Mouse (Mus musculus): Measurements from ENCODE around the gene Il4. TPM values are rescaled to one million over a fixed set of nuclear protein-coding genes. Genes with fewer than 3 reads are reported as not detected.

Gene Il4
- polyA plus RNA-seq (2016; fragmentation: Nextera tagmentation; extraction: Ambion mirVana) = 0.81 TPM in 2 replicates

DNA sequence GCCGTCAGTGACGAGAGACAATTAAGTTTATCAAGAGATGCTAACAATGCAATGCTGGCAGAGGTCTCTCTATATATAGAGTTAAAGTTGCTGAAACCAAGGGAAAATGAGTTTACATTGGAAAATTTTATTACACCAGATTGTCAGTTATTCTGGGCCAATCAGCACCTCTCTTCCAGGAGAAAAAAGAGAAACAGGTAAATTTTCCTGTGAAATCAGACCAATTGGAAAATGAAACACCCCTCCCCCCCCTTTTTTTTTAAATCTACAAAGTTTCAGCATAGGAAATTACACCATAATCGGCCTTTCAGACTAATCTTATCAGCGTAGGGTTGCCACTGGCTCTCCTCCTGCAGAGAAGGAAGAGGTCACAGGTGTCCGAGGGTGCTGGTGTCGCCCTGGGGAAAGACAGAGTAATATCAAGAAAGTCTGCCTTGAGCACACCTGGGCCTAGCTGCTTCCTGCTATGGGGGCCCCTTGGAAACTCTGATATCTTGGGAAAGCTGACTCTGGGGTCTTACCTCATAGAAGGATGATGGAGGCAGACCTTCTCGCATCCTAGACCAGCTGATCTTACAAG is at the start of gene Il4:
Gene Il4, minus strand, starts transcription at position 51 of the 580 bp plus-strand sequence.
- 42% methylated on average over 7 of the region's 7 CpGs for WGBS (ENCODE audit: insufficient replicate concordance)
- peak within 1 kb of the TSS; percentile 65 for H3K27ac ChIP-seq
- peak within 1 kb of the TSS; percentile 49 for H3K4me2 ChIP-seq
- H3K4me1 ChIP-seq = peaks cover 83% of the 10 kb centered on the region
- H3K36me3 ChIP-seq = no peaks in the 10 kb centered on the region
- no peak within 1 kb of the TSS for H3K4me3 ChIP-seq
- no peak for ATAC-seq
- H3K27me3 ChIP-seq (replicated peaks) = no peaks in the 10 kb centered on the region
- H3K9me3 ChIP-seq (replicated peaks) = no peaks in the 10 kb centered on the region
- H3K9ac ChIP-seq = 0 out of 2 replicates have a peak within 1 kb of the TSS, but pooled peaks have one; percentile 32

DNA sequence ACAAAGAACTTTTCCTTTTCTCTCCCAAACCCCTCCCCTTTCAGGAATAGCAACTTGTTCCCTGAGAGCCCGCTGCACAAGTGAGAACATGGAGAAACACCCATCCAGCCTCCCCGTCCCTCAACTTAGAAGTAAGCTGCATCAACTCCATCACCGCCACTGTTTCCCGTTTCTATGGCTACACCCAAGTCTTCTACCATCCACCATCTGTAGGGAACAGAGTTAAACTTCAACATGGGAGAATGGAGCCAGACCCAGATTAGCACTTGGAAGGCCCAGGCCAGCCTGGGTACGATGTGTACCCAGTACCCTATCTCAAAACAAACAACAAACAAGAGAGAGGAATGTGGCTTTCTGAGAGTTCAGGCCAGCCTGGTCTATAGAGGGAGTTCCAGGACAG is 45.6 kb upstream of the Il4 start:
- no peaks in the 10 kb centered on the region for H3K27me3 ChIP-seq (replicated peaks)
- H3K4me2 ChIP-seq = no peak overlapping the region
- H3K9me3 ChIP-seq (replicated peaks) = no peaks in the 10 kb centered on the region
- 82% methylated on average over 5 of the region's 5 CpGs for WGBS (ENCODE audit: insufficient replicate concordance)
- ATAC-seq = no peak
- no peak overlapping the region for H3K4me3 ChIP-seq
- peaks cover 77% of the 10 kb centered on the region for H3K36me3 ChIP-seq
- H3K4me1 ChIP-seq = peaks cover 15% of the 10 kb centered on the region
- no peak overlapping the region for H3K27ac ChIP-seq
- no peak overlapping the region for H3K9ac ChIP-seq

DNA sequence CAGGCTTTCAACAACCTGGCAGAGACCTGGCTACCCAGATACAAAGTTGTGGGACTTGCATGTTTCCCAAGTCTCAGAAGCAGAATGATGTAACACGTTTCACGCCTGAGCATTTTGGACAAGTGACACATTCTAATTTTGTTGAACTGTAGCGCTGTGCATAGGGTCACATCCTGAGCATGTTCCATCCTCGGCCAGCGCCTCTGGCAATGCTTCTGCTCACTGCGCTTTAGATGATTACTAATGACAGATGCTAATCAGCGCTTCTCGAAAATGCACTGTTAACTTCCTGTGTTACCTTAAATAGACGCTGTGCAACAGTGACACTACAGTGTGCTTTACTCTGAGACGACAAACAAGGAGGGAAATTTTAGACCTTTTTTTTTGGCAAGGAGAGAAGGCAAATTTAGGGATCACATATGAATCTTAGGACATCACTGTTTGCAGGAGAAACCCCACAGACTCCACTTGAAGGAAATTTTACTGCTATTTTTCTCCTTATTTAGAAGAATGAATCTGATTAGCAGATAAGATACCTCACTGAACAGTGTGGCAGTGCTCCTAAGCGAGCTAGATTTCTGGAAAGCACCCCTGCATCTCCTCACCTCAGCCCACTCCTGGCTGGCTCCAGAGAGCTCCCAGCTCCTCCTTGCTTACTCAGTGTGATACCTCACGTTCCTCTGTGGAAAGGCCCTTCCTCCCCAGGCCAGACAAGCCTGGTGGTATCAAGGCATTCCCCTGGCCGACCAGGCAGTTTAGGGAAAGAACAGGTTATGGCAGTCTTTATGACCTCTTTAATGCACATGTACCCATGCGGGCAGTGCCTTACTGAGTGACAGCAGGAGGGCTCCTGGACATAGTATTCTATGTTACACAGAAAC is 44.6 kb upstream of the Il4 start:
- H3K4me1 ChIP-seq = peaks cover 23% of the 10 kb centered on the region

DNA sequence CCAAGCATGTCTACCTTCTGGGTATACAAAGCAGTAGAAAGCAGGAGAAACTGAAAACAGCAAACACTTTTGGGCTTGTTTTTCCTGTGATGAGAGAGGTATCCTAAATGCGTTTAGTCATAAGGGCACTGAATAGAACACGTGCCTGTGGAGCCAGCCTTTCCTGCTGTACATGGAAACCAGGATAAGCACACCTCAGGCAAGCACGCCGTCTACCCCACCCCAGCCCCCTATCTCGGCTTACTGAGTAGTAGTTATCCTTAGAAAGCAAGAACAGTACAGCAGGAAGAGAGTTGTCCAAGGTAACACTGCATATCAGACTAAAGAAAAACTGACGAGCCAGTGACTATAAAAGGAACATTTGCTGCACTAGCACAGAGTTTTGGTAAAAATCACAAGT is 39.4 kb upstream of the Il4 start:
- Histone ChIP-seq H3K27me3 (replicated peaks) (no peaks in the 10 kb centered on the region), H3K4me1 (peaks cover 50% of the 10 kb centered on the region), H3K9me3 (replicated peaks) (no peaks in the 10 kb centered on the region), H3K36me3 (peaks cover 46% of the 10 kb centered on the region), H3K4me3 (no peak overlapping the region), H3K27ac (peak overlapping the region; percentile 82), H3K9ac (peak overlapping the region; percentile 51; the same call in 1 of the 2 replicates), H3K4me2 (peak overlapping the region; percentile 58)
- WGBS (ENCODE audit: insufficient replicate concordance) = 26% methylated on average over 6 of the region's 6 CpGs
- peak; percentile 64 for ATAC-seq

More for the DNA sequence above, 44.6 kb upstream of the Il4 start:
- H3K4me3 ChIP-seq = no peak overlapping the region
- no peak overlapping the region for H3K9ac ChIP-seq
- H3K27ac ChIP-seq = no peak overlapping the region
- ATAC-seq = no peak
- H3K27me3 ChIP-seq (replicated peaks) = no peaks in the 10 kb centered on the region
- H3K9me3 ChIP-seq (replicated peaks) = no peaks in the 10 kb centered on the region
- H3K4me2 ChIP-seq = no peak overlapping the region
- WGBS (ENCODE audit: insufficient replicate concordance) = 41% methylated on average over 14 of the region's 14 CpGs
- H3K36me3 ChIP-seq = peaks cover 68% of the 10 kb centered on the region

DNA sequence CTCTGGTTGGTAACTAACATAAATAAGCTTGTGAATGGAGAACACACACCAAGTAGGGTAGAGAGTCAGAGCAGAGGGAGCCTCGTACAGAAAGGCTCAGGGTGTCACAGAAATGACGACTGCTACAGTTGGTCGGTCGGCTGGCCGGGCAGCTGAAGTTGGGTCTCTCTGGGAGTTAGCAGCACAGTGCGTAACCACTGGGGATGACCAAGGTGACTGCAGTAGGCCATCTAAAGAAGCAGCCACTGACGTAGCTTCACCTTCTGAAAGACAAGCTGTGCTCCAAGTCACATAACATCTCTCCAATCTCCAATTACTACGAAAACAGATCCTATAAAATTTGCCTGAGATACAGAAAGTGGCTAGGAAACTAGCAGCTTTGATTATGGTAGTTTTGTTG is 38.9 kb upstream of the Il4 start:
- Histone ChIP-seq H3K36me3 (peaks cover 46% of the 10 kb centered on the region), H3K27ac (peak overlapping the region; percentile 82), H3K4me2 (peak overlapping the region; percentile 58), H3K9me3 (replicated peaks) (no peaks in the 10 kb centered on the region), H3K4me3 (no peak overlapping the region; the same call in 1 of the 2 replicates), H3K9ac (peak overlapping the region; percentile 51; the same call in 1 of the 2 replicates), H3K27me3 (replicated peaks) (no peaks in the 10 kb centered on the region), H3K4me1 (peaks cover 47% of the 10 kb centered on the region)
- no peak for ATAC-seq
- WGBS (ENCODE audit: insufficient replicate concordance) = 62% methylated on average over 8 of the region's 8 CpGs

DNA sequence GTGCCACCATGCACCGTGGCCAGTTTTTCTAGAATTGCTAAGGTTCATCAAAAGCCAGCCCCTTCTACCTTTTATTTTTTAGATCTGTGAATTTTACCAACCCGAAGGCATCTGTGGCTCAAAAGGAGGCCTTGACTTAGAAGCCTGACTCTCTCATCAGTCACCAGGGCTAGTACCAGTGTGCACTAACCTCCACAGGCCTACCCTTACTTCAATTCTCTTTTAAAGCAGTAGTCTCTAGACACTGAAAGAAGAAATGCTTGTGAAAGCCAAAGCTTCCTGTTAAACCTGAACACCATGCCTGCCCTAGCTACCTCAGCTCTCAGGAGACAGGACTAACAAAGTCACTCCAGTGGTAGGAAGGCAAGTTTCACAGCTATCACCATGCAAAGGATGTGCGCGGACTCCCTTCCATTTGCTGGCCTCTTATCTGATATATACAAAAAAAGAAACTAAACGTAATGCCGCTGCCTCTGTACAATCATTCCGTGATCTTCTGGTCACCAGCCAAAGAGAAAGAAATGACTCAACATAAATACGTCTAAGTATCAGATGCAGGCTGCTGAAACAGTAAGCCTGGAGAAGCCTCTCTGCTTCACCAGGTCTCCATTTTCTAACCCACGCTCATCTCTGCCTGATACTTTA is 38.2 kb upstream of the Il4 start:
- Histone ChIP-seq H3K4me3 (peak overlapping the region; percentile 24), H3K4me2 (peak overlapping the region; percentile 58), H3K36me3 (peaks cover 50% of the 10 kb centered on the region), H3K9ac (peak overlapping the region; percentile 51; the same call in 1 of the 2 replicates), H3K9me3 (replicated peaks) (no peaks in the 10 kb centered on the region), H3K27ac (peak overlapping the region; percentile 82), H3K4me1 (peaks cover 49% of the 10 kb centered on the region), H3K27me3 (replicated peaks) (no peaks in the 10 kb centered on the region)
- ATAC-seq = peak; percentile 59; the same call in 1 of the 2 replicates
- WGBS (ENCODE audit: insufficient replicate concordance) = 41% methylated on average over 9 of the region's 9 CpGs

DNA sequence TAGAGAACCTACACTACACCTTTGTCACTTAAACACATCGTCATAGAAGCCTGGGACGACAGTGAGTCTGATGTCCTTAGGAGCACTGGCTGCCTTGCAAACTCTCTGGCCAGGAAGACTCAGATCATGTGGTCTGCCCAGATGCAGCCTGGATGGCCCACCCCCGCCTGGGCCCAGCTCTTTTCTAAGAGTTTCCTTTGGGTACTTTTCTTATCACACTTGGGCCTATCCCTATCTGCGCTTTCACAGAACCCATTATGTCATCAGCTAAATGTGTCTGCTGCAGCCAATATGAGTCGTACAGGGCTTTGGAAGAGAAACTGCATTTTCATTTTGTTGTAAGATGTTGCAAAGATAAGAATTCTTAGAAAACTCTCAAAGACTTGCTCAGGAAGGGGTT is 36.6 kb upstream of the Il4 start:
- peak; percentile 86 for ATAC-seq

DNA sequence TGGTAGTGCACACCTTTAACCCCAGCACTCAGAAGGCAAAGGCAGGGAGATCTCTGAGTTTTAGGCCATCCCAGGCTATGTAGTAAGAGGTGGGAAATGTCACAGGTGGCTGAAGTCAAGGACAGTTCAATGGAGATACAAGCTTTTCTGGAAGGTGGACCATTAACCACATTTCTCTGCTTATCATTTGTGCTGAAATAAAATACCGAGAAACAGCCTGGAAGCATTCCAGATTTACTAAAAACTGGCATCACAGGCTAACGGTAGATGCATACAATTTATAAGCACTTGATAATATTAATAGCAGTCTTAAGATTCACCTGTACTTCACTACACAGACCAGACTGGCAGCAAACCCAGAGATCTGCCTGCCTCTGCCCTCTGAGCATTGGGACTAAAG is 34.0 kb upstream of the Il4 start:
- peaks cover 37% of the 10 kb centered on the region for H3K4me1 ChIP-seq
- ATAC-seq = no peak
- WGBS (ENCODE audit: insufficient replicate concordance) = 84% methylated on average over 2 of the region's 2 CpGs
- H3K4me2 ChIP-seq = no peak overlapping the region
- peaks cover 67% of the 10 kb centered on the region for H3K36me3 ChIP-seq
- H3K27ac ChIP-seq = no peak overlapping the region
- no peak overlapping the region for H3K4me3 ChIP-seq
- no peaks in the 10 kb centered on the region for H3K27me3 ChIP-seq (replicated peaks)
- no peaks in the 10 kb centered on the region for H3K9me3 ChIP-seq (replicated peaks)
- H3K9ac ChIP-seq = no peak overlapping the region

More for the DNA sequence above, 36.6 kb upstream of the Il4 start:
- WGBS (ENCODE audit: insufficient replicate concordance) = 13% methylated on average over 5 of the region's 5 CpGs
- Histone ChIP-seq H3K4me3 (no peak overlapping the region), H3K4me1 (peaks cover 53% of the 10 kb centered on the region), H3K27me3 (replicated peaks) (no peaks in the 10 kb centered on the region), H3K9ac (no peak overlapping the region), H3K9me3 (replicated peaks) (no peaks in the 10 kb centered on the region), H3K36me3 (peaks cover 54% of the 10 kb centered on the region), H3K4me2 (peak overlapping the region; percentile 35), H3K27ac (peak overlapping the region; percentile 78)

DNA sequence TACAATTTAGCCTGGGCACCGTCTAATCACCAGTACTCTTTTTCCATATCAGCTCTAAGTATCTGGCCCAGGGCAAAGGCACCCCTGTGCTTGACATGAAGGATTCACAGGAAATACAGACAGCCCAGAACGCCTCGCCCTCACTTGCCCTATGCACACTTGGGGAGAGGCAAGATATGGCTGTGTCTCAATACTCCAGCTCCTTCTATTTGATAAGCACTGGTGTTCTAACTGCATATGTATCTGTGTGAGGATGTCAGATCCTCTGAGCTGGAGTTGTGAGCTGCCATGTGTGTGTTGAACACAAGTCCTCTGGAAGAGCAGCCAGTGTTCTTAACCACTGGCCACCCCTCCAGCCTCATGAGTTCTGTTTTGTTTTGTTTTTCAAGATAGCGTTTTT is 33.0 kb upstream of the Il4 start:
- WGBS (ENCODE audit: insufficient replicate concordance) = 52% methylated on average over 4 of the region's 4 CpGs
- Histone ChIP-seq H3K4me1 (peaks cover 27% of the 10 kb centered on the region), H3K9ac (no peak overlapping the region), H3K27ac (no peak overlapping the region), H3K4me2 (no peak overlapping the region), H3K27me3 (replicated peaks) (no peaks in the 10 kb centered on the region), H3K36me3 (peaks cover 67% of the 10 kb centered on the region), H3K4me3 (no peak overlapping the region), H3K9me3 (replicated peaks) (no peaks in the 10 kb centered on the region)
- peak; percentile 42; the same call in 1 of the 2 replicates for ATAC-seq

DNA sequence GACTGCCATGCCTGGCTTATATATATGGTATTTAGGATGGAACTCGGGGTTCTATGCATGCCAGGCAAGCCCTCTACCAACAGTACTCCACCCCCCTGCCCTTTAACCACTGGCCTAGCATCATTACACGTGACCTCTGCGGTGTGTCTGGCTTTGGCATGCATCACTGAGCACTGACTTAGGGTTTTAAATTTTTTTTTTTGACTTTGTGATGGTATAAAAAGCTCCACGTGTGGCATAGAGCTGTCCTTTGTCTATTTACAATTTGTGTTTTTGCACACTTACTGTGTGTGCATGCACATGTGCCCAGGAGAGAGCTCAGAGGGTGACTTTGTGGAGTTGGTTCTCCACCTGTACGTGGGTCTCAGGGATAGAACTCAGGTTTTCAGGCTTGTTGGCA is 25.5 kb upstream of the Il4 start:
- WGBS (ENCODE audit: insufficient replicate concordance) = 72% methylated on average over 5 of the region's 5 CpGs
- Histone ChIP-seq H3K36me3 (peaks cover 8% of the 10 kb centered on the region), H3K4me2 (no peak overlapping the region), H3K9me3 (replicated peaks) (no peaks in the 10 kb centered on the region), H3K27me3 (replicated peaks) (no peaks in the 10 kb centered on the region; the same call in 1 of the 2 replicates), H3K9ac (no peak overlapping the region), H3K27ac (no peak overlapping the region), H3K4me3 (no peak overlapping the region), H3K4me1 (peaks cover 14% of the 10 kb centered on the region)
- no peak for ATAC-seq

DNA sequence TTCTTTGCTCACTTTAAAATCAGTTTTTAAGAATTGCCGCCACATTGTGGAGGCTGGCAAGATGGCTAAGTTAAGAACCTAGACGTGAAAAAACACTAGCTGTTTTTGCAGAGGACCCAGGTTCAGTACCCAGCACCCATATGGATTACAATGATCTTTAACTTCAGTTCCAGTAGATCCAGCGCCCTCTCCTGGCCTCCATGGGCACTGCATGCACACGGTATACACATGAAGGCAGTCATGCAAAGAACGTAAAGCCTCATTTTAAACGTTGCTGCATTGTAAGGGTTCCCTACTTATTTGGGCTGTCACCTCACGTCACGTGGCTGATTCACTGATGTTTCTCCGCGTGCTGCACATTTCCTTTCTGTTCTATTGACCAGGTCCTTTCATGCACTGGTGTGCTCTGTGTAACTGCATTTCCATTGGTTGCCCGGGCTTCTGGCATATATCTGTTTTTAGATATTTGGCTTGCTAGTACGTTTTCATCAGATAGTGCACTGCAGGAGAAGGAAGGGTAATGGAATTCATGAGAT is 24.3 kb upstream of the Il4 start:
- peaks cover 14% of the 10 kb centered on the region for H3K4me1 ChIP-seq
- no peaks in the 10 kb centered on the region for H3K36me3 ChIP-seq
- no peak overlapping the region for H3K4me3 ChIP-seq
- no peak overlapping the region for H3K27ac ChIP-seq
- no peak for ATAC-seq
- peaks cover 1% of the 10 kb centered on the region for H3K27me3 ChIP-seq (replicated peaks)
- H3K9me3 ChIP-seq (replicated peaks) = no peaks in the 10 kb centered on the region
- no peak overlapping the region for H3K9ac ChIP-seq
- H3K4me2 ChIP-seq = no peak overlapping the region
- 53% methylated on average over 12 of the region's 12 CpGs for WGBS (ENCODE audit: insufficient replicate concordance)
